Mouse (Mus musculus): ENCODE results near the gene Il21.

Gene Il21

DNA sequence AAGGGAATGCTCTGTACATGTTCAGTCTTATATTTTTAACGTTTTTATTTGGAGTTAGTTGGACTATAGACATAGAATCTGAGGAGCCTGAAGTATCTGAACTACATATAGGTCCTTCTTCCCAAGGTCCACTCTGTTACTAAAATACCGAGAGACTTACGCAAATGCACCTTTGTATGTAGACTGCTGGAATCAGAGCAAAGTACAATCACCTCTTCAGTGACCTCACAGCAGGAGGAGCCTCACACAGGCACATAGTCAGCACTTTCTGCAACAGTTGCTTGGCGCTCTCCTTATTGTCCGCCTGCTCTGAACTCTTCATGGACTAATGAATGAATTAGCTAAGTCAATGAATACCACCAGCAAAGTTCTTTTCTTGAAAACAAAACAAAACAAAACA is 34.1 kb downstream of the Il21 start:
- DNase-seq (ENCODE audit: low spot score in 2 of 2), result no peak

DNA sequence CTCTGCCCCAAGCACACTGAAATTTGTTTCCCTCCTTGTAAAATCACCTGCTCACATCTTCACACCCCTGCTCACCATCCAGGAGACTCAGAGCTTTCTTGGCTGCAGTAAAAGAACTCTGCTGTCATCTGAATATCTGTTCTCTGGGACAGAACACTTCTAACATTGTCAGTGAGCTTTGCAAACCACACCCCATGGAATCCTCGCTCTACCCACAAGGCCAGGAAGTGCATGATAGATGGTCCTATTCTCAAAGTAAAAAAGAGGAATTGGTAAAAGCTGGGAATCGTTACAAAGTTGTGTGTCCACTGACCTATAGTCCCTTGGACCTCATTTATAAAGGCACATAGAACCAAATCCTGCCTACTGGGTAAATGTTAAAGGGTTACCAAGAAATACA is 40.5 kb downstream of the Il21 start:
- DNase-seq (ENCODE audit: low spot score in 2 of 2), result no peak

- no peak for DNase-seq (ENCODE audit: low spot score in 2 of 2)
These were observed 46.9 kb downstream of the Il21 start for GRCm38 (mm10) chr3:37185534-37185933.

GRCm38 (mm10) chr3:37182415-37183269 is 49.8 kb downstream of the Il21 start:
- peak in 1 of 2 experiments; percentile 35 for DNase-seq (ENCODE audit: low spot score in 2 of 2)

GRCm38 (mm10) chr3:37181041-37181440 is 51.4 kb downstream of the Il21 start:
- DNase-seq (ENCODE audit: low spot score in 2 of 2), result no peak

- DNase-seq (ENCODE audit: low spot score in 2 of 2), result no peak
These were observed 52.2 kb downstream of the Il21 start for GRCm38 (mm10) chr3:37180039-37180743.

- DNase-seq (ENCODE audit: low spot score in 2 of 2), result no peak
These were observed 53.0 kb downstream of the Il21 start for GRCm38 (mm10) chr3:37179472-37179871.

DNA sequence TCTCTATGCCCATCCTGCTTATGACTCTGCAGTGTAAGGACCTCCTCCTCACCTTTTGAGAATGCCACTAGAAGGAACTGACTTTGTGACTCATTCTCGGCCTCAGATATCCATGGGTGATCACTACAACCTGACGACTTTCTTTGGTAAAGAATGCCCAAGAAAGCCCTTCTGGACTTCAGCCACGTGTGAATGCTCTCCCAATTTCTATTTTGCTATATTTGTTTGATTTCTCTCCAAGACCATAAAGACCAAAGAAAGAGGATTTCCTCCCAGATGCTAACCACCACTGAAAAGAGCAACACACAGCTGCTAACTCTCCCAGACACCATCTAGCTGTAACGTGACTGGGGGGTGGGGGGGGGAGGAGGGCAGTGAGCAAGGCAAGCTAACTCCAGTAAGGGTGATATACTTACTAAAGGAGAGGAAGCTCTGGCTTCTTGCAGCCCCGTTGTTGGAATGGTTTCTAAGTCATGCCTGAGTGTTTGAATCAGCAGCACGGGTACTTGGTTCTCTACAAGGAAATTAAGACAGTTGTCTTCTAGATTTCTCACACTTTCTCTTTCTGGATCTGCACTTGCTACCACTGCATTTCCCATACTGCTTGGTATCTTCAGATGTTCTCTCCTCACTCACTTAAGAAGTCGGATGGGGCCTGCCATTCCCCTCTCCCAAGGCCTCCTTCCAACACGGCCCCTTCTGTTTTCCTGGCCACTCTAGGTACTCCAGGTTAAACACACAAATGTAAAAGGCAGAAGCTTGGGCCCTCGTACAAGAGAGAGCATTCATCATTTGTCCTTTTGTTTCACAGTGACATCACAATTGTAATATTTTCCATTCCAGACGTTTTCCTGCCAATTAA is 57.5 kb downstream of the Il21 start:
- no peak for DNase-seq (ENCODE audit: low spot score in 2 of 2)

DNA sequence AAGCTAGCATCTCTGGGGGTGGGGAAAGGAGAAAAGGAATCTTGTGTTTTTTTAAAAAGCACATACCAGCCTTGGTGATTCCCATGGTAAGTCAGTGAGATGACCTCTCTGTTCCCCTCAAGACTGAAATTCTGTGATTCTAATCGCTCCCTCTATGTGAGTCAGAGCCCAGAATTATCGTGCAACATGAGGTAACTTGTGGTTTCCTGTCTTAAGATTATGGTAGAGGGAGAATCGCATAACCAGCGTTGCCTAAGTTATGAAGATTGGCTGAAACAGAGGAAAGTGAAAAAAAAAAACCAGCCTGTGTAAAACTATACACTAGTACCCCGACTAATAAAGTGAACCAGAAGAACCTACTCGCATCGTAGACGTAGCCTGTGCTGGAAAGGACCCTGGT is 59.2 kb downstream of the Il21 start:
- DNase-seq (ENCODE audit: low spot score in 2 of 2), result no peak

Measured in frontal cortex, postnatal 36 days (tissue).